Mouse (Mus musculus) ovary, postnatal 10 days (tissue): Measurements from ENCODE around the gene Gm42791.
A peak's percentile ranks its signal among the peaks of the same experiment; 100 is the strongest.

Experiments used
- DNase-seq: peaks from one replicate; pipeline ENCODE4 v3.0.0; 2022; ENCODE audit warnings: low spot score

Gene Gm42791

GRCm38 (mm10) chr5:149007295-149007646 is 12.3 kb upstream of the Gm42791 start:
- DNase-seq, result no peak

- DNase-seq, result peak; percentile 100
Observed at GRCm38 (mm10) chr5:149006362-149007294, 11.7 kb upstream of the Gm42791 start.

- no peak for DNase-seq
Observed at GRCm38 (mm10) chr5:149005701-149006361, 10.9 kb upstream of the Gm42791 start.

- DNase-seq, result no peak
Observed at GRCm38 (mm10) chr5:149005083-149005482, 10.1 kb upstream of the Gm42791 start.

- no peak for DNase-seq
Observed at GRCm38 (mm10) chr5:149003137-149003536, 8.2 kb upstream of the Gm42791 start.

- DNase-seq, result no peak
Observed at GRCm38 (mm10) chr5:149002803-149003115, 7.8 kb upstream of the Gm42791 start.

- no peak for DNase-seq
Observed at GRCm38 (mm10) chr5:149002034-149002802, 7.3 kb upstream of the Gm42791 start.

GRCm38 (mm10) chr5:148999802-149000201 is 4.9 kb upstream of the Gm42791 start:
- no peak for DNase-seq

GRCm38 (mm10) chr5:148998512-148998911 is 3.6 kb upstream of the Gm42791 start:
- no peak for DNase-seq

- no peak for DNase-seq
Observed at GRCm38 (mm10) chr5:148996709-148997037, 1.7 kb upstream of the Gm42791 start.

GRCm38 (mm10) chr5:148995962-148996708 is 1.2 kb upstream of the Gm42791 start:
- no peak for DNase-seq

- no peak for DNase-seq
Observed at GRCm38 (mm10) chr5:148994311-148994705, 639 bp downstream of the Gm42791 start.

GRCm38 (mm10) chr5:148992598-148992997 is 2.3 kb downstream of the Gm42791 start:
- DNase-seq, result no peak

GRCm38 (mm10) chr5:148990891-148991311 is 4.0 kb downstream of the Gm42791 start:
- no peak for DNase-seq

GRCm38 (mm10) chr5:148989480-148989879 is 5.5 kb downstream of the Gm42791 start:
- DNase-seq, result no peak

GRCm38 (mm10) chr5:148984961-148985360 is 10.0 kb downstream of the Gm42791 start:
- no peak for DNase-seq

GRCm38 (mm10) chr5:148983696-148984095 is 11.3 kb downstream of the Gm42791 start:
- no peak for DNase-seq

GRCm38 (mm10) chr5:148983108-148983664 is 11.8 kb downstream of the Gm42791 start:
- no peak for DNase-seq

- no peak for DNase-seq
Observed at GRCm38 (mm10) chr5:148982396-148982795, 12.6 kb downstream of the Gm42791 start.

- DNase-seq, result no peak
Observed at GRCm38 (mm10) chr5:148980607-148981006, 14.3 kb downstream of the Gm42791 start.

- DNase-seq, result no peak
Observed at GRCm38 (mm10) chr5:148978458-148979165, 16.3 kb downstream of the Gm42791 start.
